Mouse (Mus musculus): ENCODE measurements around the gene Bad. TPM values are rescaled to one million over a fixed set of nuclear protein-coding genes. Genes with fewer than 3 reads are reported as not detected.

Gene Bad
- polyA plus RNA-seq, 1 experiment from 2014 or later: 70.9 TPM

DNA sequence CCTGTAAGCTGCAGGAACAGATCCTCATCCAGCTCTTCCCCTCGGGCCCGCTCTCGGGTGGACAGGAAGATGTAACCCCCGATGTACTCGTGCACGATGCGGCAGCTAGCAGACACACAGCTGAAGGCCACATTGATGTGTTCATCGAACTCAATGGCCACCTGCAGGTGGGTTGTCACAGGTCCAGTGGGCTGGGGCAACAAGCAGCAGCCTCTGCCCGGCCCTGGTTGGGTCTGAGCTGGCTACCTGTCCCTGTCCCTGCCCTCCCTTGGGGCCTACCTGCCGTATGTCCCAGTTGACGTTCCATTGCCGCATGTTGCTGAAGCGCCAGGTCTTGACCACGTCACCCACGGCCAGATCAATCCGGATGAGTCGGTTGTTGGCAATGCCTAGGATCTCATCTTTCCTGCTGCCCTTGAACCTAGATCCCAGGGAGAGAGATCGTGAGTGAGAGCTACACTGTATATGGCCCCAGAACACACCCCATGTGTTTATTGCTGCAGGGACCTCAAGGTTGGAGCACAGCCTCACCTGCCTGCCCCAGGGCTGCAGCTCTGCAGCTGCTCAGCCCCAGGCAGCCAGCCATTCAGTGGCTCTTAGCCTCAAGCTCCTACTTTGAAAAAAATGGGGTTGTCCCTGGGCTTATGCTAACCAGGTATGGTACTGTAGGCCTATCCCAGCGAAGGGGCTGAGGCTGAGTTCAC is 57.9 kb downstream of the Bad start:
- no peak overlapping the region for H3K9ac ChIP-seq (ENCODE audit: low read depth, low read length)
- H3K27me3 ChIP-seq (ENCODE audit: control insufficient read depth, insufficient read depth, low read length): no peaks in the 10 kb centered on the region
- H3K36me3 ChIP-seq (ENCODE audit: control insufficient read depth, insufficient read depth, low read length): peaks cover 5% of the 10 kb centered on the region
- no peak overlapping the region for H3K4me2 ChIP-seq (replicated peaks; ENCODE audit: low read depth, low read length)
- no peak overlapping the region for H3K27ac ChIP-seq (ENCODE audit: low read depth, low read length)
- no peak overlapping the region for H3K4me3 ChIP-seq (ENCODE audit: low read length)
- no peaks in the 10 kb centered on the region for H3K9me3 ChIP-seq (ENCODE audit: control insufficient read depth, low read length)
- H3K4me1 ChIP-seq (ENCODE audit: control insufficient read depth, insufficient read depth, low read length): peaks cover 13% of the 10 kb centered on the region
- 94% methylated on average over 19 of the region's 19 CpGs for WGBS
- no peak for ATAC-seq (ENCODE audit: low FRiP score, low TSS enrichment)

Small RNAs within 50 kb of the gene (microRNA-seq; reads per million reads assigned to microRNA genes)
- not detected for gene Mir6990

Other genes with a start within 250 kb of the Bad start
- 11.8 and 15.1 TPM in 2 replicates for gene Rps6ka4, start 101.2 kb upstream of the Bad start, polyA plus RNA-seq (2014; fragmentation: Nextera tagmentation; extraction: Ambion mirVana)
- 0.30 and 0.51 TPM in 2 replicates for gene Ccdc88b, start 83.7 kb upstream of the Bad start, polyA plus RNA-seq (2014; fragmentation: Nextera tagmentation; extraction: Ambion mirVana)
- 164 and 181 TPM in 2 replicates for gene Trmt112, start 32.2 kb upstream of the Bad start, polyA plus RNA-seq (2014; fragmentation: Nextera tagmentation; extraction: Ambion mirVana)
- 177 and 235 TPM in 2 replicates for gene Prdx5, start 31.8 kb upstream of the Bad start, polyA plus RNA-seq (2014; fragmentation: Nextera tagmentation; extraction: Ambion mirVana)
- 5.2 and 9.0 TPM in 2 replicates for gene Esrra, start 20.0 kb upstream of the Bad start, polyA plus RNA-seq (2014; fragmentation: Nextera tagmentation; extraction: Ambion mirVana)
- 2.1 and 3.8 TPM in 2 replicates for gene Catsperz, start 16.5 kb upstream of the Bad start, polyA plus RNA-seq (2014; fragmentation: Nextera tagmentation; extraction: Ambion mirVana)
- 0.12 and 0.51 TPM in 2 replicates for gene Kcnk4, start 7.3 kb upstream of the Bad start, polyA plus RNA-seq (2014; fragmentation: Nextera tagmentation; extraction: Ambion mirVana)
- 23.3 and 27.4 TPM in 2 replicates for gene Gpr137, start 619 bp downstream of the Bad start, polyA plus RNA-seq (2014; fragmentation: Nextera tagmentation; extraction: Ambion mirVana)
- gene Ppp1r14b, start 33.1 kb downstream of the Bad start, polyA plus RNA-seq (2014; fragmentation: Nextera tagmentation; extraction: Ambion mirVana): 202 and 254 TPM in 2 replicates
- gene Plcb3, start 34.6 kb downstream of the Bad start, polyA plus RNA-seq (2014; fragmentation: Nextera tagmentation; extraction: Ambion mirVana): 24.4 and 38.9 TPM in 2 replicates
- gene Fkbp2, start 38.6 kb downstream of the Bad start, polyA plus RNA-seq (2014; fragmentation: Nextera tagmentation; extraction: Ambion mirVana): 89.7 and 118 TPM in 2 replicates
- 38.2 and 39.8 TPM in 2 replicates for gene Vegfb, start 45.8 kb downstream of the Bad start, polyA plus RNA-seq (2014; fragmentation: Nextera tagmentation; extraction: Ambion mirVana)
- 22.6 and 24.0 TPM in 2 replicates for gene Dnajc4, start 50.7 kb downstream of the Bad start, polyA plus RNA-seq (2014; fragmentation: Nextera tagmentation; extraction: Ambion mirVana)
- 20.4 and 22.2 TPM in 2 replicates for gene Nudt22, start 54.3 kb downstream of the Bad start, polyA plus RNA-seq (2014; fragmentation: Nextera tagmentation; extraction: Ambion mirVana)
- gene Trpt1, start 54.3 kb downstream of the Bad start, polyA plus RNA-seq (2014; fragmentation: Nextera tagmentation; extraction: Ambion mirVana): 9.7 and 12.1 TPM in 2 replicates
- 3.6 and 4.9 TPM in 2 replicates for gene Fermt3, start 77.6 kb downstream of the Bad start, polyA plus RNA-seq (2014; fragmentation: Nextera tagmentation; extraction: Ambion mirVana)
- 223 and 304 TPM in 2 replicates for gene Stip1, start 98.1 kb downstream of the Bad start, polyA plus RNA-seq (2014; fragmentation: Nextera tagmentation; extraction: Ambion mirVana)
- gene Macrod1, start 114.9 kb downstream of the Bad start, polyA plus RNA-seq (2014; fragmentation: Nextera tagmentation; extraction: Ambion mirVana): 9.9 and 10.7 TPM in 2 replicates
- gene Flrt1, start 163.9 kb downstream of the Bad start, polyA plus RNA-seq (2014; fragmentation: Nextera tagmentation; extraction: Ambion mirVana): 3.0 and 5.5 TPM in 2 replicates